Mouse (Mus musculus): ENCODE results near the gene 2210016L21Rik. TPM values are rescaled to one million over a fixed set of nuclear protein-coding genes. Genes with fewer than 3 reads are reported as not detected.

The 2210016L21Rik gene
- polyA plus RNA-seq, 1 experiment from 2014 or later: 69.2 TPM

DNA sequence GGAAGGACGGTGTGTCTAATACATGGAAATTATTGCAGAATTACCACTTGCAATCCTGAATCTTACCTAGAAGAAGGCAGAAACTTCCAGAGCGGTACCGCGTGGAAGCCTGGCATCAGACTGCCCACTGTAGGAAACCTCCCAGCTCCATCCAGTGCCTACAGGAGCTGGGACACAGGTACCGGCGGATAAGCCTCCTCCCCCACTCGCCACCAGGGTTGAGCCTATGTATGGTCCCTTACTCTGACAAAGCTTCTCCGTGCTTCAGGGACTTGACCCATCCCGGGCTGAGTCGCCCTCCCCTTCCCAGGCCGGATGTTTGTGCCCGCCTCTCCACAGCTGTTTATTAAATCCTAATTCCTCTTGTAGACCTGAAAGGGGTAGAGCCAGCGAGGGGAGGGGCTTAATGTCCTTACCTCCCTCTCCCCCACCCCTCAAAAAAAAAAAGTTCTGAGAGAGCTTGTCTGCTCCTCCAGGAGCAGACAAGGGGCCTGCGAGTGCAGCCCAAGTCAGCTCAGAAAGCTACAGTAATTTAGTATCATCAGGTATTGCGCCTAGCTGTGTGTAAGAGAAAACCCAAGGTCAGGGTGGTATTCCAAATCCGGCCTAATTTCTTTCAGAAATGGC, 38.3 kb downstream of the 2210016L21Rik start:
- Histone ChIP-seq H3K4me3 (peak overlapping the region; percentile 46), H3K36me3 (no peaks in the 10 kb centered on the region), H3K9ac (peak overlapping the region; percentile 65), H3K9me3 (no peaks in the 10 kb centered on the region), H3K4me2 (peak overlapping the region; percentile 86), H3K27ac (no peak overlapping the region), H3K27me3 (no peaks in the 10 kb centered on the region), H3K4me1 (peaks cover 17% of the 10 kb centered on the region)
- ATAC-seq (ENCODE audit: insufficient number of reproducible peaks, insufficient read depth, low FRiP score, low TSS enrichment, low read depth): no peak
- 17% methylated on average over 16 of the region's 16 CpGs for WGBS

DNA sequence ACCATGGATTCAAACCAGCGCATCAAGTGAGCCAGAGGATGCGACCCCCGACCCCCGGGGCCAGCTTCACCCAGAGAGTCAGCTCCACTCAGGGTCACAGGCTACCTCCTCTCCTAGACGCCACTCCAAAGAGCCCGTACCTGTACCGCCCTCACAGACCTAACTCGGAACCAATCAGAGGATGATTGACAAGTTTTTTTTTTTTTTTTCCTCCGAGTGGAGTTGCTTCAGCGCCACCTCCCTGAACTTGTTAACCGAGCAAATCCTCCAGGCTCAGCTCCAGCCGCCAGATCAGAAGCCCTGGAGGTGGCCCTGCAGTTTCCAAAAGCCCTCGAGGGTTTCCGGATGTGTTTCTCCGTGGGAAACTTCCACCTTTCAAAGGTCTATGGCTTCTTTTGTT, 40.0 kb downstream of the 2210016L21Rik start:
- Histone ChIP-seq H3K9ac (no peak overlapping the region), H3K4me3 (no peak overlapping the region), H3K27me3 (no peaks in the 10 kb centered on the region), H3K4me1 (peaks cover 17% of the 10 kb centered on the region), H3K27ac (no peak overlapping the region), H3K4me2 (no peak overlapping the region), H3K9me3 (no peaks in the 10 kb centered on the region), H3K36me3 (no peaks in the 10 kb centered on the region)
- no peak for ATAC-seq (ENCODE audit: insufficient number of reproducible peaks, insufficient read depth, low FRiP score, low TSS enrichment, low read depth)
- 54% methylated on average over 15 of the region's 15 CpGs for WGBS

DNA sequence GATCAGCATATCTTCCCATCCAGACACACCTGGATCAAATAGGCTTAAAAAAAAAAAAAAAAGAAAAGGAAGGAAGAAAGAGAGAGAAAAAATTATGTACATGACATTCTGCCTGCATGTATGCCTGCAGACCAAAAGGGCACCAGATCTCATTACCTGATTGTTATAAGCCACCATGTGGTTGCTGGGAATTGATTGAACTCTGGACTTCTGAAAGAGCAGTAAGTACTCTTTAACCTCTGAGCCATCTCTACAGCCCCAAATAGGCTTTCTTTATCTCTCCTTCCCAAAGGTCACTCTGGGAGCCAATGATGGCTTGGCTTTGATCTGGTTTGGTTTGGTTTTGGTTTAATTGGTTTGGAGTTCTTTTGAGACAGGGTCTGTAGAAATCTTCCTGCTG, 43.1 kb downstream of the 2210016L21Rik start:
- H3K36me3 ChIP-seq: no peaks in the 10 kb centered on the region
- peaks cover 6% of the 10 kb centered on the region for H3K4me1 ChIP-seq
- H3K4me2 ChIP-seq: no peak overlapping the region
- H3K4me3 ChIP-seq: no peak overlapping the region
- no peak for ATAC-seq (ENCODE audit: insufficient number of reproducible peaks, insufficient read depth, low FRiP score, low TSS enrichment, low read depth)
- H3K9me3 ChIP-seq: 0 out of 2 replicates have a peak, but pooled peaks cover 3% of the 10 kb centered on the region
- H3K9ac ChIP-seq: no peak overlapping the region
- no peak overlapping the region for H3K27ac ChIP-seq
- no peaks in the 10 kb centered on the region for H3K27me3 ChIP-seq

DNA sequence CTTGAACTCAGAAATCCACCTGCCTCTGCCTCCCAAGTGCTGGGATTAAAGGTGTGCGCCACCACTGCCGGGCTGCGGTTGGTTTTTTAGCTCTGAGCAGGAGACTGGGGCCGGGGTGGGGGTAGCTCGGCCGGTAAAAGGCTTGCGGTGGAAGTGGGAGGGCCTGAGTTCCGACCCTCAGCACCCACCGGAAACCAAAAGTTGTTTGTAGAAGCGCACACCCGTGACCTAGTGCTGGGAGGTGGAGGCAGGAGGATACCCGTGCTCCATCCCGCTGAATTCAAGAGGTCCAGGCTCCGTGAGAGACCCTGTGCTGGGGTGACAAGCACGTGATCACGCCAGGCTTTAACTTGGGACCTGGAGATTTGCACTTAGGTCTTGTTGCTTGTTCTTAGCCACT, 54.5 kb downstream of the 2210016L21Rik start:
- peaks cover 15% of the 10 kb centered on the region for H3K4me1 ChIP-seq
- no peak overlapping the region for H3K27ac ChIP-seq
- ATAC-seq (ENCODE audit: insufficient number of reproducible peaks, insufficient read depth, low FRiP score, low TSS enrichment, low read depth): no peak
- 80% methylated on average over 16 of the region's 16 CpGs for WGBS
- H3K9me3 ChIP-seq: no peaks in the 10 kb centered on the region
- no peak overlapping the region for H3K9ac ChIP-seq
- H3K4me3 ChIP-seq: no peak overlapping the region
- H3K4me2 ChIP-seq: no peak overlapping the region
- H3K36me3 ChIP-seq: no peaks in the 10 kb centered on the region
- H3K27me3 ChIP-seq: no peaks in the 10 kb centered on the region

DNA sequence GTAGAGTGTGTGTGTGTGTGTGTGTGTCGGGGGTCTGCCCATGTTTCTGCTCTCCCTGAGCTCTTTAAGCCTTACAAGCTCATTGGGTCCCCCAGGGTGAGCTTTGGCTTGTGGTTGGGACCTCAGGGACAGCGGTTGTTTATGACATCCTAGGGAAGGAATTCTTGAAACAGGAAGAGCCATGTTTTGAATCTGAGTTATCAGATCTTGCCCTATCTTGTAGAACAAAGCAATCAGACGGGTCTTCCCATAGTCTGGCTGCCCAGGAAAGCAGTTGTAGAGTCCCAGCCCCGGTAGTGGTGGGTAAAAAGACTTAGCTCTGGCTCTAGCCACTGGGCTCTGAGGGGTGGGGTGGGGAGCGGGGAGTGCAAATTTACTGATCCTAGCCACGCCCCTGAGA, 55.4 kb downstream of the 2210016L21Rik start:
- H3K27me3 ChIP-seq: no peaks in the 10 kb centered on the region
- no peaks in the 10 kb centered on the region for H3K9me3 ChIP-seq
- WGBS: 58% methylated on average over 6 of the region's 6 CpGs
- no peak overlapping the region for H3K27ac ChIP-seq
- no peak overlapping the region for H3K9ac ChIP-seq
- H3K4me1 ChIP-seq: peaks cover 17% of the 10 kb centered on the region
- H3K4me3 ChIP-seq: no peak overlapping the region
- no peak for ATAC-seq (ENCODE audit: insufficient number of reproducible peaks, insufficient read depth, low FRiP score, low TSS enrichment, low read depth)
- H3K36me3 ChIP-seq: no peaks in the 10 kb centered on the region
- no peak overlapping the region for H3K4me2 ChIP-seq

Other genes with a start within 250 kb of the 2210016L21Rik start
- 19.6 and 19.8 TPM in 2 replicates for gene Tchp, start 234.4 kb upstream of the 2210016L21Rik start, polyA plus RNA-seq (2015; fragmentation: Nextera tagmentation; extraction: Ambion mirVana)
- gene Ankrd13a, start 167.5 kb upstream of the 2210016L21Rik start, polyA plus RNA-seq (2015; fragmentation: Nextera tagmentation; extraction: Ambion mirVana): 45.9 and 47.0 TPM in 2 replicates
- 49.6 and 49.8 TPM in 2 replicates for gene Git2, start 166.6 kb upstream of the 2210016L21Rik start, polyA plus RNA-seq (2015; fragmentation: Nextera tagmentation; extraction: Ambion mirVana)
- 103 TPM in 2 replicates for gene 1500011B03Rik, start 118.7 kb upstream of the 2210016L21Rik start, polyA plus RNA-seq (2015; fragmentation: Nextera tagmentation; extraction: Ambion mirVana)
- 0.45 TPM in 1 of 2 replicates, not detected in the other for gene 4930519G04Rik, start 88.5 kb upstream of the 2210016L21Rik start, polyA plus RNA-seq (2015; fragmentation: Nextera tagmentation; extraction: Ambion mirVana)
- gene Gm9936, start 83.5 kb upstream of the 2210016L21Rik start, polyA plus RNA-seq (2015; fragmentation: Nextera tagmentation; extraction: Ambion mirVana): 0.51 and 0.56 TPM in 2 replicates
- 3.0 and 4.0 TPM in 2 replicates for gene Oasl2, start 45.2 kb upstream of the 2210016L21Rik start, polyA plus RNA-seq (2015; fragmentation: Nextera tagmentation; extraction: Ambion mirVana)
- 0.48 and 0.56 TPM in 2 replicates for gene Oasl1, start 18.9 kb upstream of the 2210016L21Rik start, polyA plus RNA-seq (2015; fragmentation: Nextera tagmentation; extraction: Ambion mirVana)
- gene Hnf1a, start 28.9 kb downstream of the 2210016L21Rik start, polyA plus RNA-seq (2015; fragmentation: Nextera tagmentation; extraction: Ambion mirVana): 0.26 TPM in 1 of 2 replicates, not detected in the other
- 18.2 and 18.6 TPM in 2 replicates for gene Sppl3, start 69.0 kb downstream of the 2210016L21Rik start, polyA plus RNA-seq (2015; fragmentation: Nextera tagmentation; extraction: Ambion mirVana)
- gene Gm10401, start 156.1 kb downstream of the 2210016L21Rik start, polyA plus RNA-seq (2015; fragmentation: Nextera tagmentation; extraction: Ambion mirVana): 44.5 TPM in 2 replicates
- 48.2 and 52.5 TPM in 2 replicates for gene Acads, start 177.2 kb downstream of the 2210016L21Rik start, polyA plus RNA-seq (2015; fragmentation: Nextera tagmentation; extraction: Ambion mirVana)
- 43.5 and 44.4 TPM in 2 replicates for gene Unc119b, start 192.8 kb downstream of the 2210016L21Rik start, polyA plus RNA-seq (2015; fragmentation: Nextera tagmentation; extraction: Ambion mirVana)
- gene Mlec, start 216.0 kb downstream of the 2210016L21Rik start, polyA plus RNA-seq (2015; fragmentation: Nextera tagmentation; extraction: Ambion mirVana): 73.4 and 79.0 TPM in 2 replicates